Mouse (Mus musculus): ENCODE data around the gene Cipc.

Cipc gene

DNA sequence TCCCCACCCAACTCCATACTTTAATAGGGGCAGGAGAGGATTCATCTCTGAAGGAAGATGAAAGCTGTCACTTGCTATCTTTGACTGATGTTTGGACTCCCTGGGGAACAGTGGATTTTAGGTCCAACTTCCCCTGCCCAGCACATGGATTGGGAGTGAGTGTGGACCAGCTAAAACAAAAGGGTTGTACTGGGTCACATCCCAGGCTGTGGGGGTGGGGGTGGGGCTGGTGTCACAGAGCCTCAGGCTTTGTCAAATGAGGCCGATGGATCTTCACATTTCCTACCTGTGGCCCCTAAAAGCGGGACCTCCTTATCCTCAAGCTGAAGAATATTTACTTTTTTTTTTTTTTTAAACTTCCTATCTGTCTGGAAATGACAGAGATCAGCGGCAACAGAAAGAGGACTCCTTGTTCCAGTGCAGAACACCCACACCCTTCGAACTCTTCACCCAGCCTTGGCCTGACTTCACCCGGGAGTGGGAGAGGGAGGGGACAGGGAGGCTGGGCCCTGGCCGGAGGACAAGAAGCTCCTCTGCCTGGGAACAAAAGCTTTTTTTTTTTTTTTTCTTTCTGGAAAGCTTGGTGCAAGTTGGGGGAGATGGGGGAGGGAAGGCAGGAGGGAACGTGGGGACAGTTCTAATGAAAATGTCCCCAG is 14.8 kb upstream of the Cipc start:
- peak; percentile 83 for DNase-seq (ENCODE audit: low read depth, low spot score)

DNA sequence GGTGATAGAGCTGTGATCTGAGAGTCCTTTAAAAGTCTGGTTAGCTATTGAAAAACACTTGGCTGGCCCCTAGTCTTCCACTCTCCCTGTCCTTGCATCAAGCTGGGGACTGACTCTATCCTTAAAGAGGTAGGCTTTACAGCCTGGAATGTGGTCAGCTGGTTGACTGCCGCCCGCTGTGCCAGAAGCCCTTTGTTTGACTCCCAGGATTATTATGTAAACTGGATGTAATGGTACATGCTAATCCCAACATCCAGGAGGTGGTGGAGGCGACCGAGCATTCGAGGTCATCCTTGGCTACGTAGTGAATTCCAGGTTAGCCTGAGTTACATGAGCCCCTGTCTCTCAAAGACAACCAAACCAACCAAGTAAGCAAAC is 14.3 kb upstream of the Cipc start:
- peak; percentile 95 for DNase-seq (ENCODE audit: low read depth, low spot score)

DNA sequence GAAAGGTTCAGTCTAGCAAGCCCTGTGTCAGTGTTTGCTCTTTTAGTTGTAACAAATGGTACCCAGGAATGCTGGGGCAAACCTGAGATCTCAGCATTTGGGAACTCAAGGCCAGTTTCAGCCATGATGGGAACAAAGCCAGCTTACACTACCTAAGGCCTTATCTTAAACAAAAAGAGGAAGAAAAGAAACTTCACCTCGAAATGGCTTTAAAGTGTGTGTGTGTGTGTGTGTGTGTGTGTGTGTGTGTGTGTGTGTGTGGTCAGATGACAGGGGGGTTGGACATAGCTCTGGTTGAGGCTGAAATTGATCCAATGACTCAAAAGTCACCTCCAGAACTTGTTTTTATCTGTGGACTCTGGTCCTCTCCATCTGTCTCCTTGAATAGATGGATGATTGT is 12.1 kb upstream of the Cipc start:
- DNase-seq (ENCODE audit: low read depth, low spot score): no peak

DNA sequence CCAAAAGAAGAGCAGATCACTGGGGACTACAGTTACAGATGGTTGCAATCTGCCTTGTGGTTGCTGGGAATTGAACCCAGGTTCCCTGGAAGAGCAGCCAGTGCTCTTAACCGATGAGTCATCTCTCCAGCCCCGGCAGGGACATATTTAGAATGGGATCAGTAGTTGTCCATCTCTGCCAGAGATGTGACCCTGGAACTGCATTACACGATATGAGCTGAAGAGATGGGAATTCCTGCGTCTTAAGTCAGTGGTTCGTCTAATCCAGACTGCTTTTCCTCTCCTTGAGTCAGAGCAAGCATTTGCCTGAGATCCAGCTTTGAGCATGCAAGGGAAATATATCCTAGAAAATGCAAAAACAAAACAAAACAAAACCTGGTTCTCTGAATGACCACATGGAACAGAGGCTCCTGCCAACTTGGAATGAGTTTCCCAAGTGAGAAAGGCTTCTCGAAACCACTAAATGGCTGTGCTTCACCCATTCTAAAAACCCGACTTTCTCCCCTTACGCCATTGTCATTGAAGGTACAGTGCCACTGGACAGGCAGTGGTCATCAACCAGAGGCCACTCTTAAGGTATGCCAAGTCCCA is 11.1 kb upstream of the Cipc start:
- DNase-seq (ENCODE audit: low read depth, low spot score): no peak

DNA sequence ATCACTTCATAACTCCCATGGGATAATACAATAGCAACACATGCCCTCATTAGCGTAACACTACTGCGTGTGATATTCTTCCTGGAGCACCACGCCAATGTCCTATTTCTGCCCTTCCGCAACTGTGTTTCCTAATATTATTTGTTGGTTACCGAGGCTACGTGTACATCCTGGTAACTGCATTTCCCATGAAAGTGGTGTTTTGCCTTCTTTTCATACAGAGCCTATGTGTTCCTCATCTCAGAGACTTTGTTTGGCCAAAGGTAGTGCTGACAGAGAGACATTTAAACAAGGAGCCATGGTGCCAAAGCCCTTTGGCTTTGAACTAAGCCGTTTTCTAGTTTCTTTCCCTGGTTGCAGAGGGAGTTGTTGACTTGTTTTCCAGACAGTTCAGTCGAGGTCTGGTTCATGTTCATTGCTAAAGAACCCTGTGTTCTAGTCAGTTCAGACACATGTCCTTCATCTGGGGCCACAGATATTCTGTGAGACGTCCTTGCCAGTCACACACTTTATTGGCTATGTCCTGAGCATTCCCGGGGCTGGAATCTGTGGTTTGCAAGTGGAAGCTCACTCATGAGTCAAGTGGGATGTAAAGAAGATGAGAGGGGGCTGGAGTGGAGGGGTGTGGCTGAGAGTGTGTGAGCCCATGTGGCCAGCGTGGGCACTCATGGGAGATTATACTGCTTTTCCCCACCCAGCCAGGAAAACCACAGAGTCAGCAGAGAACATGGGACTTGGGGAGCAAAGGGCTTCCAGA is 10.1 kb upstream of the Cipc start:
- no peak for DNase-seq (ENCODE audit: low read depth, low spot score)

DNA sequence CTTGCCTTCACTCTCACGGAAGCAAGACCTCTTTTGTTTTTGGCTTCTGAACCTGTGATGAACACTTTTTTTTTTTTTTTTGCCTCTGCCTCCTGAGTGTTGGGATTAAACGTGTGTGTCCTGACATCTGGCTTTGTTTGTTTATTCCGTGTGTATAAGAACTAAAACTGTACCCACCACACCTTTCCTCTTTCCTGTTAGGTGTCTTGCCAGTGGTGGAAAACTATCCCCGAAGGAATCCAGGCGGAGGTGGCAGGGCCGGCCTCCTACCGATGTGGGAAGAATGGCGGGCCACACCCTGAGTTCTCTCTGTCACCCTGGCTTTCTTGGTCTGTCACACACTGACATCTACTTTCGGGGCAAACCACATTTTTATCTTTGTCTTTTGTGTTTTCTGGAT is 8.3 kb upstream of the Cipc start:
- peak; percentile 35 for DNase-seq (ENCODE audit: low read depth, low spot score)

DNA sequence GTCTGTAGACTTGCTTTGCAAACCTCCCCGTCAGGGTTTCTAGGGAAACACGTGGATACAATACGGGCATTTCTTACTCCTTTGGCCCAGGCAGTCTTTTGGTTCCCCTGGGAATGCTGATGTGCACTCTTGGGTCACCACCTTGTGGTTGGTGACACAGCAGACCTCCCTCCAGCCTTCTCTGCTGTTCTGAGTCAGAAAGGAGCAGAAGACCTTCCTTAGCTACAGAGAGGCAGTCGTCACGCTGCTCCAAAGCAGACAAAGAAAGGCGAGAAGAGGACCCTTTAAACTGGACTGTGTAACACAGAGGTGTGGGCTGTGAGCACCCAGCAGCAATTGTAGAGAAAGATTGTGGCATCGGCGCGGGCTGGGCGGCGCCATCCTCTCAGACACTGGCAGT is 5.7 kb upstream of the Cipc start:
- no peak for DNase-seq (ENCODE audit: low read depth, low spot score)

DNA sequence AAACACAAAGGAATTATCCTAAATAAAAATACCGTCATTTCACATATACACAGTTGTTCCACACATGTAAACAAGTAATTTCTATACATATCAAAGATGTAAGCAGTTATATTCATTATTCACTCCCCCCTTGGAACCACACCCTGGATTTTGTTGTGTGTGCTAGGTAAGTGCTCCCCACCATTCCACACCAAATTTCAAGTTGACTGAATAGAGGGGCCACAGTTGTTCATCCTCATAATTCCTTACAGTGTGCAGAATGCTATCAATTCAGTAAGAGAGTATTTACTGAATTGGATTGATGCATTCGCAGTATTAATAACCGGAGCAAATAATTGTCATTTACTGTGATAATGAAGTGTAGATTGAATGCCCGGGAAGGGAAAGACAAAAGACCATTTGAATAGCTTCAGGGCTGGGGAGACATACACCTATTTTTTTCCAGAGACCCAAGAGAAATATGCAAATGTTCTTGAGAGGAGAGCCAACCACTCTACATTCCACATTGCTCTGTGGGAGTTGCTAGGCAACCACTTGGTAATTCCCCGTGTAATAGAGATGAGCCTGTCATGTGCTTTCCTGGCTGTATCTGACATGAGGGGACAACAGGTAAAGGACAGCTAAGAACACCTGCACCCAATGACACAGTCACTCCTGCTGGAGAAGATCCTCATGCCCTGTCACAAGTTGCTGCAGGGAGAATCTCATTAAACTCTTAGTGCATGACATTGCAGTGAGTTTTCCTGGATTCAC is 4.9 kb upstream of the Cipc start:
- peak; percentile 74 for DNase-seq (ENCODE audit: low read depth, low spot score)

DNA sequence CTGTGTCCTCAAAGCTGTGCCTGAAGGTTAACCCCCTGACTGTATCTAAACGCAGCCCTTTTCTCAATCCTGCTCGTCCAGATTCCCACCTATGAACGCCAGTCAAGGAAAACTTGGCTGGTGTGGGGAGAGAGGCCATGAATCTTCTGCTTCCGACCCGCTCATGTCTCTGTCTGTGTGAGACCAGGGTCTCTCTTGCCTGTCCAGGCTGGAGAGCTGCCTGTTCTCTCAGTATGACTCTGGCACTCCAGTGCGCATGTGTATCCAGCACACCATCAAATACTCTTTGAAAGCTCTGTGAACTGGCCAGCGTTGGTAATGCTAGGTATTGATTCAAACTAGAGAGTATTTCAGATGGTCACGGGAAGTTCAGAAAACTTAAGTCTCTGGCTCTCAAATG is 3.4 kb upstream of the Cipc start:
- peak; percentile 55 for DNase-seq (ENCODE audit: low read depth, low spot score)

DNA sequence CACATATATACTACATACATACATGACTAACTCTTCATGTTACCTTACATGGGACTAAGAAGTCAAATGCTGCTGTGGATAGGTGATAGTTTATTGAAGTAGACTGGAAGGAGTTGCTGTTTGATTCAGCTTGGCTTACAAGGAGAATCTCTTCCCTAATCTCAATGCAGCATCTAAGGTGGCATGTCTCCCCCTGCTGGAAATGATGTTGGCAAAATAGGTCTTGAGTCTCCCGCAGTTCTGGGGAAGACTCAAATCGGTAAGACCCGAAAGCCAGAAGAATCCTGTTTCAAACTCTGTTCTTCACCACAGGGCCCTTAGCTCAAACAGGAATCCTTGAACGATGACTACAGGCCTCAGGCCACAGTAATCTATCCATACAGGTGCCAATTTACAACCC is 1.7 kb upstream of the Cipc start:
- DNase-seq (ENCODE audit: low read depth, low spot score): peak; percentile 92

DNA sequence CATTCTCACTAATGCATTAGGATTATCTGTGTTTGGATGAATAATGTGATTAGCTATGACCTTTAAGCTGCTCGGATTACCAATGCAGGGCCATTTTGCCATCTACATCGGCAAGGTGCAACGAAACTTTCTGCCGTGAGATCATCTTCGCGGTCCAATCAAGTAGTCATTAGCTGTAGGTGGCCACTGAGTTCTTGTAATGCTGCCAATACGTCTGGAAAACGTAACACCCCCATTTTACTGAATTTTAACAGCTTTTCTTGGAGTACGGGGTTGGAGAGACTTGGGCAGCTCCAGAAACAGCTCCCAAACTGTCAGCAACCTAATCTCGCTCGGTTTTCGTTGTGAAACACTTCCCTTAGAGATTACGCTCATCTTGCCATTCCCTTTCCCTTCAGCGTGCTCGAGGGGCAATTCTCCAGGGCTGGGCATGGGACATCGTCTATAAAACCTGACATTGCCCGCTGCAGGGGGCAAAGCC is 502 bp upstream of the Cipc start:
- DNase-seq (ENCODE audit: low read depth, low spot score): peak; percentile 46

DNA sequence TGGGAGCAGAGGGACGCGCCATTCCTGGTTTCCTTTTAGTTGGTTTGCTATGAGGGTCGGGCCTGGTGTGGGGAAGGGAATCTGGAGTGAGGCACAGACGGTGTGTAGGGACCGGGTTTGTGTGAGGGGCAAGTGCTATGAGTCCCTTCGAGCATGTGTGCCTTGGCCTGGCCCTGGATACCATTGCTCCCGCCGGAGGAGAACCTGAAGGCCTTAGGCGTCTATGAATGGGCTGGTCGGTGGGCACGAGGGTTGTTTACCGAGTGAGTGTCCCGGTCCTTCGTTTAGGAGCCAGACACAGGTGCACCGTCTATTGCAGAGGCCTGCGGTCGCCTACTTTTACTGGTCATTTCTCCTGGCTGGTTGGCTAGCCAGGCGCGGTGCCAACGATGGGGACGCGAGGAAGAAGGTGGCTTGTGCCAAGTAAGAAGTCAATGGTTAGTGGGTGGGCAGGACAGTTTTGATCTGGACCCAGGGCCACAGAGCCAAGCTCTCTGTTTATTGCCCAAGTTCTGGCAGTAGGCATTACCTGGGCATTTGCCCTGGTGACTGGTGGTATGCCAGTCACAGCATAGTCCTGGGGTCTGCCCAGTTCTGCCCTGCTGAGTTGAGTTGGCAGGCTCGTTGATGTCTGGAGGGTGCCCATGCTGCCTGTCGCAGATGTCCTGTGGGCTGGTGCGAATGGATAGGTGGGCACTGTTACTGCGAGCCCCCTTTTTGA is 998 bp downstream of the Cipc start:
- no peak for DNase-seq (ENCODE audit: low read depth, low spot score)

DNA sequence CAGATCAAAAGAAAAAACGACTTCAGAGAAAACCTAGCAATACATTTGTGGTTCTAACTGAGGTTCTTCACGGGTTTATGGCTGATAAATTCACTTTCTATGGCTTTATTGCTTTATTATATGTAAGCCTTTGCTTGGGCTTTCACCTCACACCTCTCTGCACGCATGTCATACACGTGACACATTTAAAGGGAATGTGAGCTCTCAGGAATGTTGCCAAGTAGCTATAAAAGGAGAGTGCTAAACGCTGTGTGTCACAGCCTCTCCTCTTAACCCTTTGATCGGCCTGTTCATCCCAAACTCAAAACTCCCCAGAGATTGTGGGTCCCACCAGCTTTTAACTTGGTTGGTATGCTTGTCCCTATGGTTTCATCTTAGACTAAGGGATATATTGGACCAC is 1.8 kb downstream of the Cipc start:
- peak; percentile 48 for DNase-seq (ENCODE audit: low read depth, low spot score)

DNA sequence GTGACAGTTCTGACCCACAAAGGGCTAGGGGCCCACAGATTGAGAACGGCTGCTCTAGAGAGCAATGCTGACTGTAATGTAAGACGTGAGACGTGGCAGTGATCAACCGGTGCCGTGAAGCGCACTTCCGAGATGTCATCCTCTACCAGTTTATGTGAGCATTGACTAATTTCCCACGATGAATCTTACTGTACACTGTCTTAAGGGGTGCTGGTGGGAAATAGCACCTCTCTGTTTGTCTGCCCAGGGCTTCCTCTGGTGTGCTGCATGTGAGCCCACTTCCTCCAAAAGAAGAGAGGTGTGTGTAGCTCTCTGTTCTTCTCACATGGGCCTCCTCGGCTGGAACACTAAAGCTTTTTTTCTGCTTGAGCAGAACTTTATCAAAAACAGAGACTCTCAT is 2.7 kb downstream of the Cipc start:
- no peak for DNase-seq (ENCODE audit: low read depth, low spot score)

DNA sequence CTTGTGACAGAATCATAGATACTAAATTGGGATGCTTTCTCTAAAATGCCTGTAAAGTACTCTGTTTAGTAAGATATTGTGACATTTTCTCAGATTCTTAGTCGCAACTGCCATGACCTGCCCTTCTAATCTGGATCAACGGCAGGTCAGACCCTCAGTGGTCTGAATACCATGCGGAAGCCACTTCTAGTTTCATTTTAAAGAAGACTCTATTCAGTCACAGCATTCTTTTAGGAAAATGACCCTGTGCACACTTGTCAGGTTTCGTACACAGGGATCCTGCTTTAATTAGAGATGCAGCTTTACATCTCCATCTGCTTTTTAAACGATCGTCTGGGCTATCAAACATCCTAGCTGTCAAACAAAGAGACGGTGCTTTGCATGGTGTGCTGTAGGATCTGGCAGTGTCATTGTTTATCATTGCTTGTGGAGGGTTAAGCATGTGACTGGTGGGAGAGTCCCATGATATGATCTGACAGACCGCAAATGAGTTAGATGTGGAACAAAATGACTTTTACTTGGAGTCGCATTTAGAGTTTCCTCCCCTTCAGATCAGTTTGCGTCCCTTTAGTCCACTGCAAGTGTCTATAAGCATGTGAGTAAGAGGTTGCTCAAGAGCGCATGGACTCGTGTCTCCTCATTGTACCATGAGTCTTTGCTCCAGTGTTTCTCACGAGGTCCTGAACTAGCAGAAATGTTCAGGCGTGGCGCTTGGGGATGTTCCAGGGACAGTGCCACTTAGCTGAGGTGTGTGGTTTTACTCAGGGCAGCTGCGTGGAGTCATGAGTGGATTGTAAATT is 3.5 kb downstream of the Cipc start:
- DNase-seq (ENCODE audit: low read depth, low spot score): no peak

DNA sequence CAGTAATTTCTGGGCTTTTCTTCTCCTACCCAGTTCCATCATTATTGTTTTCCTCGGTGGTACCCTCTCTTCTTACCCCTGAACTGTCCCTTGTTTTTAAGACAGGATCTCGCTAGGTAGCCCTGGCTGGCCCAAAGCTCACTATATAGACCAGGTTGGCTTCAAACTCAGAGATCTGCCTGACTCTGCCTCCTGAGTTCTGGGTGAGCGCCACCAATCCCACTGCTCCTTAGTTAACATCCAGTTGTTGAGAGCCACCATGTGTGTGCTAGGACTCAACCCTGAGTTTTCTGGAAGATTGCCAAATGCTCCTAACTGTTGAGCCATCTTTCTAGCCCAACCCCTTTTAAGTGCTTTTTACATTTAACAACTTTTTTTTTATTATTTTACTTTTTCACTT is 4.1 kb downstream of the Cipc start:
- DNase-seq (ENCODE audit: low read depth, low spot score): no peak

DNA sequence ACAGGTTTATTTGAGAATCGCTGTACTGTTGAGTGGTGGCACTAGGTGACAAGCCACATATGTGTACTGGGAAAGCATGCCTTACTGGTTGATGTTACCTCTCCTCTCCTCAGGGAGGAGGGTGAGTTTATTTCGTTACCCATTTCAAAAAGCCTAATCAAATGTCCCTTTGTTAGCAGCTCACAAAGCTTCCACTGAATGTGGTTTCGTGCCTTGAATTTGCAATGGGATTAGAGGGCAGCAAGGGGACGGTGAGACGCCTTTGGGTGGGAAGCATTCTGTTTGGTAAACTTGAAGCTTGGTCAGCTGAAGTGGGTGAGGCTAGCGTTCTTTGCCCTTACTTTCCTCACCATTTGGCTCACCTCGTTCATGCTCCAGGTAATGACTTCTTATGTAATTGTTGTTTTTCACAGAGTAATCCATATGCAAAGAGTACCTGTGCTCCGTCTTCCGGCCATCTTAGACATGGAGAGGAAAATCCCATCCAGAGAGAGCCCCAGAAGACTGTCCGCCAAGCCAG is 5.5 kb downstream of the Cipc start:
- no peak for DNase-seq (ENCODE audit: low read depth, low spot score)

DNA sequence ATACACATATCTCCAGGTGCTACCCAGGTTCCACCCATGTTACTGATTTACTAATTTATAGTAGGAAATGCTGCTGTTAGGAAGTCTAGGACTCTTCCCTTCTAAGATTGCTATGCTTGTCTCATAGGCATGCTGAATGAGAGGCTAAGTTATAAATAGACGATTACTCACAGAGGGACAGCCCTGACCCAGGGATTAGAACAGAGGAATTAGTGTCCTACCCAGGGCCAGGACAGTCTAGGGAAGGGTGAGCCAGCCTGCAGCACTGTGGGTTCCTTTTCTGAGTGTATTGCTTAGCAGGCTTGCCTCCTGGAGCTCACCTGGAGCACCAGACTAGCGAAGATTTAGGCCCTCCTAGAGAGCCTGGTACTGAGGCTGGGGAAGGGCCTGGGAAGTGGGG is 9.1 kb downstream of the Cipc start:
- DNase-seq (ENCODE audit: low read depth, low spot score): no peak

DNA sequence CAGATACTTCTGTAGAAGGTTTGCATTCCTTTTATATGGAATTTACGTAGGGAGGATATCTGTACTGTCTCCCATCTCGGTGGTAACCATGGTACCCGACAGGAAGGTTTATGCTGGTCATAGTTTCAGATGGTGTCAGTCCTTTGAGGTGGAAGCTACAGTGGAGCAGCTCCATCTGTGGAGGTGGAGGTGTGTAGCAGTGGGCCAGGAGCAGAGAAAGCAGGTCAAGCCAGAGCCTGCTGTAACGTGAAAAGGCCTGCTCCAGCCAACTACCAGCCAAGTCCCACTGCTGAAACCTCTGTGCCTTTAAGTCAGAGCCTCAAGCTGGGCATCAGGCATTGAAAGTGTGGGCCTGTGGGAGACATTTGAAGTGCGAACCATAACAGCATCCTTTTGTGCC is 11.7 kb downstream of the Cipc start:
- DNase-seq (ENCODE audit: low read depth, low spot score): no peak

DNA sequence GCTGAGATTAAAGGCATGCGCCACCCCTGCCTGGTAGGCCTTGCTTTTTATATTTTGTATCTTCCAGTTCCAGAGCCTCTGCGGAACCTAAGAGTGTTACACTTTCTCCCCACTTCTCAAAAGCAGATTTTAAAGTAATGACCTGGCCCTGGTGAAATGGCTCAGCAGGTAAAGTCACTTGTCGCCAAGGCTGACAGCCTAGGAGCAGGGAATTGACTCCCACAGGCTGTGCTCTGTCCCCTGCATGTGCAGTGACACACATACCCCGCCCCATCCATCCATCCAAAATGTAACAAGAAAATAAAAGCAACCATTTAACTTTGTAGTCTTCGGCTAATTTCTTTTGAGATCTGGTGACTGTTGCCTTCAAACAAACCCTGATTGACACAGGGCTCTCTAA is 12.8 kb downstream of the Cipc start:
- DNase-seq (ENCODE audit: low read depth, low spot score): no peak

DNA sequence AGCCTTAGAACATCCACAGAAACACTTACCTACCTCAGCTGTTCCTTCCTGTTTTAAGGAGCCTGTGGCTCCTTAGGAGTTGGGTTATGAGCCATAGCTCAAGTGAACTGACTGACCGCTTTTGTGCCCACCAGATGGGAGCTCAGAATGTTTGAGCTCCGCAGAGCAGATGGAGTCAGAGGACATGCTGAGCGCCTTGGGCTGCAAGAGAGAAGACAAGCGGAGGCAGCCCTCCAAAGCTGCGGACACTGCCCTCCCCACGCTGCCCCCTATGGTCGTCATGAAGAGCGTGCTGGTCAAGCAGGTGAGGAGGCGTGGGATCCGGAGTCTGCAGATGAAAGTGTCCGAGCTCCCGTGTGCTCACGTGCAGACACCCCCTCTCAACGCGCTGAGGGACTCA is 13.3 kb downstream of the Cipc start:
- DNase-seq (ENCODE audit: low read depth, low spot score): no peak
